Mouse (Mus musculus) embryonic stem cell, embryonic (primary cell): ENCODE results near the gene Ly6g6e.

Experiments used
- CTCF ChIA-PET, 4 experiments: fragments of 300-600 bp in 2 of 4; fragments of 350-600 bp in 2 of 4; sonication (Branson Sonifier 250); formaldehyde crosslinking; loops; one replicate each; lab custom pipeline; 2022; ENCODE audit warnings: inconsistent platforms in 2 of 4; lab: Charles Lee
- POLR2A ChIA-PET, 4 experiments: fragments of 300-600 bp in 2 of 4; fragments of 350-600 bp in 2 of 4; sonication (Branson Sonifier 250); formaldehyde crosslinking; loops; one replicate each; lab custom pipeline; 2022; ENCODE audit warnings: antibody characterized with exemption in 4 of 4, inconsistent platforms in 1 of 4; lab: Charles Lee

Gene Ly6g6e

GRCm38 (mm10) chr17:35076507-35077176 is at the start of gene Ly6g6e:
TSS of gene Ly6g6e (plus strand) at chr17:35076902.
- ChIA-PET POLR2A (interaction anchor here in 3 of 4 experiments (0.6 to 3.0 kb wide), 59 partner anchors 9 to 1045 kb away, joined by 3 to 25 read pairs (median 4); partner anchors contain the start of genes Ddah2 (in 3 of the 3), Ly6g6f (in 3 of the 3), Abhd16a (in 2 of the 3) and Ddx39b (in 2 of the 3)), CTCF (interaction anchor here in 3 of 4 experiments (0.6 to 3.0 kb wide), 7 partner anchors 12 to 156 kb away, joined by 3 to 13 read pairs (median 4); partner anchors contain the start of gene Abhd16a (in 1 of the 3))

- ChIA-PET CTCF (interaction anchor here in 2 of 4 experiments (0.5 to 1.6 kb wide), 5 partner anchors 32 to 142 kb away, joined by 3 to 4 read pairs (median 4); partner anchors contain the start of gene Ddah2 (in 1 of the 2)), POLR2A (interaction anchor here (0.6 to 3.0 kb wide), 22 partner anchors 8 to 100 kb away, joined by 3 to 11 read pairs (median 4); partner anchors contain the start of genes Msh5 (in 3 of the 4), Clic1 (in 1 of the 4), Ddah2 (in 1 of the 4) and Ly6g6f (in 1 of the 4))
These were observed 49.2 kb upstream of the Ly6g6e start, which contains the start of gene Sapcd1 for GRCm38 (mm10) chr17:35027277-35028068. TSS of gene Sapcd1 (minus strand) at chr17:35028016.

DNA sequence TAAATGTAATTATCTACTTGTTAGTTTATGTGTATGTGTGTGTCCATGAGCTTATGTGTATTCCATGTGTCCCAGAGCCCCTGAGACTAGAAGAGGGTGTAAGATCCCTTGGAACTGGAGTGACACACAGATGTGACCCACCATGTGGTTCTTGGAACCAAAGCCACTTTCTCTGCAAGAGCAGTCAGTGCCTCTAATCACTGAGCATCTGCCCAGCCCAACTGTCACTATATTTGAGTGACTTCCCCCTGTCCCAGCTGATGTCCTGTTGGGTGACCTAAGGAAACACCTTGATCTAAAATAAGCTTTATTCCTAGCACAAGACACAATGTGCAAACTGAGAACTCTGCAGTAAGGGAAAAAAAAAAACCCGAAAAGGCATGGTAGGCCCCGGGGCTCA is 48.4 kb upstream of the Ly6g6e start:
- ChIA-PET CTCF (interaction anchor here in 1 of 4 experiments (0.6 to 1.6 kb wide), 3 partner anchors 31 to 137 kb away, joined by 3 to 4 read pairs (median 4); partner anchors contain the start of gene Ddah2), POLR2A (interaction anchor here in 3 of 4 experiments (0.6 to 3.0 kb wide), 31 partner anchors 8 to 218 kb away, joined by 3 to 17 read pairs (median 4); partner anchors contain the start of genes Msh5 (in 3 of the 3), Ddah2 (in 2 of the 3), Clic1 (in 1 of the 3) and Ly6g6f (in 1 of the 3))

DNA sequence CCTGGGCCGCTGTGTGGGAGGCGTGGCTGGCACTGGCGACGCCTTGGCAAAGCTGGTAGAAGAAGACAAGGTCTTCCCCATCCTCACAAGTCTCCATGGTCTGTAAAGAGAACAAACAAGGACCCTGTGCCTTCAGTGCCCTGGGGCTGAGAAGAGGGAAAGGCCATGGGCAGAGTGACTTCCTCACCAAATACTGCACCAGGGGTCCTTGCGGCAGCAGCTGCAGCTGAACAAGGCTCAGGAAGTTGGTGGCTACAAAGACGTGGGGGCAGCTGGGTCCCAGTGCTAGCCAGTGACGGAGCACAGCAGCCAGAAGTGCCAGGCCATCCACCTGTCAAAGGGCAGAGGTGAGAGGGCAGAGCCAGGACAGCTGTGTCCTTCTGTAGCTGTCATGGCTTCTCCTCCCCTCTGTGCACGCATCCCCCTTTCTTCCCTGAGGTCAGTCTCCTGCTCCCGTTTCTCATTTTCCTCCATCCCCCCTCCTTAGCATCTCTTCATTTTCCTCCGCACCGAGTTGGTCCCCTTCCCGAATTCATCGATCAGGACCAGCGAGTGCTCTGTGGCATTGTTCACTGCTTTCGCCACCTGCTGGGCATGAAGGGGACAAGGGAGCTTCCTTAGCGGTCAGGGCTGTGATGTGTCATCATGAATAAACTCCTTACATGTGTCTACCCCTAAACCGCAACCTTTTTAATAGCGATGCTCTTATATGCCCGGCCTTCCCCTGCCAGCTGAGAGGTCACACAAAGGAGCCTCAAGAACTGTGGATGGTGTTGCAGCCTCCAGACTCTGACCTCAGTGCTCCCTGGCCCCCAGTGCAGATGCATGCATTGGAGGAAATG is 46.8 kb upstream of the Ly6g6e start:
- CTCF ChIA-PET = interaction anchor here (0.6 to 2.0 kb wide), 21 partner anchors 8 to 137 kb away, joined by 3 to 27 read pairs (median 3); partner anchors contain the start of genes Csnk2b (in 1 of the 4), Ddah2 (in 1 of the 4), Gpank1 (in 1 of the 4) and Msh5 (in 1 of the 4)
- POLR2A ChIA-PET = interaction anchor here (0.5 to 3.0 kb wide), 23 partner anchors 8 to 798 kb away, joined by 3 to 17 read pairs (median 4); partner anchors contain the start of genes Ddah2 (in 2 of the 4), Hspa1a (in 1 of the 4), Hspa1l (in 1 of the 4) and Ly6g6e (in 1 of the 4)

DNA sequence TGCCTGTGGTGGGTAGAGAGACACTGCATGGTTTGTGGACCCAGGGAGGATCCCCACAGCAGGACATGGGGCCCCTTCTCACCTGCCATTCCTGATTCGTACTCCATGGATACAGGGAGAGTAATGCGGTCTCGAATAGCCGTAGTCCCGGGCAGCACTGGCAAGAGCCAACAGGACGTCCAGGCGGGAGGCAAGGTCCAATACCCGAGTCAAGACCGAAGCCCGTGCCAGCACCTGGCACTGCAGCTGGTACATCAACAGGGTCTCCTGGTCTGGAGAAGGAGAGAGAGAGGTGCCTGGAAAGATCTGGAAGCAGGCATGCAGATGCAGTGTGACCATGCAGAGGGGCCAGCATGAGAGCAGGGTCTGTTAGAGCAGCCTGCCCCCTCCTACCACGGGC is 45.4 kb upstream of the Ly6g6e start:
- POLR2A ChIA-PET = interaction anchor here in 3 of 4 experiments (0.7 to 1.8 kb wide), 5 partner anchors 10 to 116 kb away, joined by 3 to 4 read pairs (median 3); no protein-coding TSS in a partner anchor
- CTCF ChIA-PET = interaction anchor here in 3 of 4 experiments (0.6 to 1.2 kb wide), 3 partner anchors 66 to 643 kb away, joined by 3 to 11 read pairs (median 3); no protein-coding TSS in a partner anchor

DNA sequence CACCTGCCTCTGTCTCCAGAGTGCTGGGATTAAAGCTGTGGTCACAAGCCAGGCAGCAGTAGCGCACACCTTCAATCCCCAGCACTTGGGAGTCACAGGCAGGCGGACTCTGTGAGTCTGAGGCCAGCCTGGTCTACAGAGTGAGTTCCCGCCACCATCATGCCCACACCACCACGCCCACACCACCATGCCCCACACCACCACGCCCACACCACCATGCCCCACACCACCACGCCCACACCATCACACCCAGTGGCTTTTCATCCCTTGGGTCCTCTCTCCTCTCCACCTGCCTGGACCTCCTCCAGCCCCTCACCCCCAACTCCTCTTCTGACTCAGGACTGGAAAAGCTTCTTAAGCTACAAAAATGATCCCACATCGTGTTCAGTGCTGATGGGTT is 44.8 kb upstream of the Ly6g6e start:
- ChIA-PET CTCF (interaction anchor here in 3 of 4 experiments (0.5 to 1.2 kb wide), 4 partner anchors 65 to 642 kb away, joined by 3 to 6 read pairs (median 4); no protein-coding TSS in a partner anchor), POLR2A (interaction anchor here in 2 of 4 experiments (0.7 to 1.8 kb wide), 8 partner anchors 10 to 116 kb away, joined by 3 to 4 read pairs (median 3); partner anchors contain the start of gene Ddah2 (in 1 of the 2))

- POLR2A ChIA-PET = interaction anchor here in 2 of 4 experiments (0.7 to 1.2 kb wide), 6 partner anchors 11 to 209 kb away, joined by 3 to 4 read pairs (median 4); partner anchors contain the start of genes Ddah2 (in 1 of the 2) and Ddx39b (in 1 of the 2)
- CTCF ChIA-PET = interaction anchor here in 3 of 4 experiments (0.5 to 1.2 kb wide), 5 partner anchors 38 to 606 kb away, joined by 3 to 6 read pairs (median 4); no protein-coding TSS in a partner anchor
These were observed 44.3 kb upstream of the Ly6g6e start for GRCm38 (mm10) chr17:35032323-35032870.

DNA sequence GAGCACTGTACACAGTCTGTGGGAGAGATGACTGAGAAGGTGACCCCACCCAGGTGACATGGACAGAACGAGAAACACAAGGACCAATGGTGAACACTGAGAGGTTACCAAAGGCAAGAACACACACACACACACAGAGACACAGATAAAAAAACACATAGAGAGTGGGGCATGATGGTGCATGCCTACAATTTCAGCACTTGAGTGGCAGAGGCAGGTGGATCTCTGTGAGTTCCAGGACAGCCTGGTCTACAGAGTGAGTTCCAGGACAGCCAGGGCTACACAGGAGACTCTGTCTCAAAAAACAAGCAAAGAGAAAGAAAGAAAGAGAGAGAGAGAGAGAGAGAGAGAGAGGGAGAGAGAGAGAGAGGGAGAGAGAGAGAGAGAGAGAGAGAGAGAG is 43.0 kb upstream of the Ly6g6e start:
- ChIA-PET POLR2A (interaction anchor here in 1 of 4 experiments (0.6 kb wide), 1 partner anchor 44 kb away, joined by 3 read pairs; no protein-coding TSS in a partner anchor), CTCF (interaction anchor here in 3 of 4 experiments (0.6 to 1.3 kb wide), 5 partner anchors 12 to 199 kb away, joined by 3 to 6 read pairs (median 4); no protein-coding TSS in a partner anchor)

GRCm38 (mm10) chr17:35034896-35035295 is 41.8 kb upstream of the Ly6g6e start:
- ChIA-PET POLR2A (interaction anchor here in 3 of 4 experiments (0.6 to 1.5 kb wide), 6 partner anchors 11 to 135 kb away, joined by 3 to 6 read pairs (median 3); partner anchors contain the start of gene Msh5 (in 2 of the 3)), CTCF (interaction anchor here (0.6 to 1.5 kb wide), 6 partner anchors 14 to 81 kb away, joined by 3 to 9 read pairs (median 6); no protein-coding TSS in a partner anchor)

DNA sequence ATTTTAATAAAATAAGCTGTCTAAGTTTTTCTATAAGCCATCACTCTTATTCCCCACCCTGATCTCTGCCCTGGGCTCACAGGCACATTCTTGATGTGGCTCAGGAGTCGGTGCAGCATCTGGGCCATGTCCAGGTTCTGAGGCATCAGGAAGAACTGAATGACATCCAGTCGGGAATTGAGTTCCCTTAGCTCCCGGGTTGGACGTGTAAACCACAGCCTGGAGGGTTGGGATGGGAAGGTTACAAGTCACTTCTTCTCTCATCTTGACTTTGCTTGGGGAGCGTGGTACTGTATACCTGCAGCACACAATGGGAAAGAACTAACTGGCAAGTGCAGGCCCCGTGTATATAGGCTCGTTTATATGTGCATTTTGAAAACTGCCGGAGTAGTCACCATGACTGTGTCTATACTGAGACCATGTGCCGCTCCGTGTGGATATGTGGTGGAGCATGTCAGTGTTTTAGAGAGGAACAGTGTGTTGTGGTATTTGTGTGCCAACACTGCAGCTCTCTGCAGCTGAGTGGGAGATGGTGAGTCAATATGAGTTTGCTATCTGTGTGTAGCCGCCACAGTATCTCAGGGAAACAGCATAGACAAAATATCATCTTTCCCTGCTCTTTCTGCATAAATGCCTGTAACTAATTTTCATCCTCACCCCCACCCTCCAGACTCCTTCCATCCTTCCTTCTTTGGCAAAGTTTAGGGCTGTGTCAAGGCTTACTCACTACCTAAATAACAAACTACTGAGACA is 37.4 kb upstream of the Ly6g6e start:
- ChIA-PET POLR2A (interaction anchor here in 2 of 4 experiments (0.6 to 1.3 kb wide), 3 partner anchors 21 to 49 kb away, joined by 3 to 4 read pairs (median 3); partner anchors contain the start of gene Ly6g6e (in 1 of the 2)), CTCF (interaction anchor here in 1 of 4 experiments (0.6 kb wide), 1 partner anchor 192 kb away, joined by 6 read pairs; no protein-coding TSS in a partner anchor)

GRCm38 (mm10) chr17:35043794-35044193 is 32.9 kb upstream of the Ly6g6e start:
- CTCF ChIA-PET = interaction anchor here in 1 of 4 experiments (0.5 kb wide), 1 partner anchor 173 kb away, joined by 4 read pairs; no protein-coding TSS in a partner anchor
- POLR2A ChIA-PET = interaction anchor here in 2 of 4 experiments (1.2 to 8.9 kb wide), 4 partner anchors 14 to 103 kb away, joined by 3 to 82 read pairs (median 10); partner anchors contain the start of gene Ddah2 (in 1 of the 2)

GRCm38 (mm10) chr17:35044904-35045806 is 31.5 kb upstream of the Ly6g6e start:
- POLR2A ChIA-PET = interaction anchor here (0.5 to 8.9 kb wide), 22 partner anchors 13 to 114 kb away, joined by 3 to 105 read pairs (median 5); partner anchors contain the start of genes Ddah2 (in 2 of the 4), Sapcd1 (in 2 of the 4), Csnk2b (in 1 of the 4) and Gpank1 (in 1 of the 4)
- CTCF ChIA-PET = interaction anchor here in 1 of 4 experiments (0.6 to 2.6 kb wide), 3 partner anchors 14 to 225 kb away, joined by 3 to 13 read pairs (median 11); partner anchors contain the start of gene Ddah2
